Mouse (Mus musculus) cerebellum, adult 9-11 months (tissue): ENCODE data around the gene Sbno2.

Experiments
- DNase-seq: peaks from one replicate; pipeline ENCODE4 v3.0.0; 2022

Sbno2 gene

GRCm38 (mm10) chr10:80105460-80105859, at the start of gene Sbno2:
Gene Sbno2 (minus strand): TSS chr10:80105571.
- no peak for DNase-seq

GRCm38 (mm10) chr10:80154384-80154783, 49.0 kb upstream of the Sbno2 start:
- DNase-seq = no peak

- no peak for DNase-seq
These were observed 48.3 kb upstream of the Sbno2 start for GRCm38 (mm10) chr10:80153713-80154112.

- DNase-seq = peak; percentile 75
These were observed 47.5 kb upstream of the Sbno2 start for GRCm38 (mm10) chr10:80152873-80153260.

- peak; percentile 72 for DNase-seq
These were observed 46.9 kb upstream of the Sbno2 start for GRCm38 (mm10) chr10:80152071-80152872.

- peak; percentile 81 for DNase-seq
These were observed 46.1 kb upstream of the Sbno2 start for GRCm38 (mm10) chr10:80151211-80152034.

- peak; percentile 86 for DNase-seq
These were observed 45.1 kb upstream of the Sbno2 start for GRCm38 (mm10) chr10:80150226-80151210.

GRCm38 (mm10) chr10:80149291-80150225, 44.2 kb upstream of the Sbno2 start:
- peak; percentile 99 for DNase-seq

GRCm38 (mm10) chr10:80148610-80149290, 43.4 kb upstream of the Sbno2 start:
- peak; percentile 96 for DNase-seq

GRCm38 (mm10) chr10:80147719-80148601, 42.6 kb upstream of the Sbno2 start, which contains the start of gene Midn:
Gene Midn (plus strand): TSS chr10:80148272.
- peak; percentile 86 for DNase-seq

- DNase-seq = peak; percentile 71
These were observed 41.9 kb upstream of the Sbno2 start for GRCm38 (mm10) chr10:80147146-80147718.

GRCm38 (mm10) chr10:80146568-80147011, 41.2 kb upstream of the Sbno2 start:
- peak; percentile 77 for DNase-seq

GRCm38 (mm10) chr10:80145896-80146295, 40.5 kb upstream of the Sbno2 start:
- peak; percentile 84 for DNase-seq

GRCm38 (mm10) chr10:80144864-80145838, 39.8 kb upstream of the Sbno2 start:
- DNase-seq = peak; percentile 85

- peak; percentile 65 for DNase-seq
These were observed 38.8 kb upstream of the Sbno2 start for GRCm38 (mm10) chr10:80144159-80144558.

- peak; percentile 70 for DNase-seq
These were observed 38.3 kb upstream of the Sbno2 start for GRCm38 (mm10) chr10:80143664-80144063.

GRCm38 (mm10) chr10:80142530-80142925, 37.2 kb upstream of the Sbno2 start:
- no peak for DNase-seq
